Mouse (Mus musculus) heart, adult 2 months (tissue): ENCODE results near the gene Gfpt2.

ENCODE experiments used
- CTCF ChIP-seq: fragments of 200-600 bp; IDR thresholded peaks from 2 replicates; pipeline ENCODE4 v1.8.1; 2022; ENCODE audit warnings: antibody characterized with exemption, mild to moderate bottlenecking, moderate library complexity
- EP300 ChIP-seq: fragments of 200-500 bp; IDR thresholded peaks from 2 replicates; pipeline ENCODE4 v1.6.1; 2011; ENCODE audit warnings: low read depth, low read length, control low read depth; ENCODE audit not compliant: insufficient read depth
- POLR2A ChIP-seq: fragments of 200-500 bp; IDR thresholded peaks from 2 replicates; pipeline ENCODE4 v1.6.1; 2011; ENCODE audit warnings: mild to moderate bottlenecking, low read depth, low read length, control low read depth; ENCODE audit not compliant: insufficient read depth

- no peak for TF ChIP-seq CTCF
- no peak for TF ChIP-seq POLR2A
- TF ChIP-seq EP300, result no peak
These were observed 53.8 kb downstream of the Gfpt2 start for GRCm38 (mm10) chr11:49847811-49848078.
